ENCODE assay signal across 8 mouse cellular contexts in the genomic region with DNA sequence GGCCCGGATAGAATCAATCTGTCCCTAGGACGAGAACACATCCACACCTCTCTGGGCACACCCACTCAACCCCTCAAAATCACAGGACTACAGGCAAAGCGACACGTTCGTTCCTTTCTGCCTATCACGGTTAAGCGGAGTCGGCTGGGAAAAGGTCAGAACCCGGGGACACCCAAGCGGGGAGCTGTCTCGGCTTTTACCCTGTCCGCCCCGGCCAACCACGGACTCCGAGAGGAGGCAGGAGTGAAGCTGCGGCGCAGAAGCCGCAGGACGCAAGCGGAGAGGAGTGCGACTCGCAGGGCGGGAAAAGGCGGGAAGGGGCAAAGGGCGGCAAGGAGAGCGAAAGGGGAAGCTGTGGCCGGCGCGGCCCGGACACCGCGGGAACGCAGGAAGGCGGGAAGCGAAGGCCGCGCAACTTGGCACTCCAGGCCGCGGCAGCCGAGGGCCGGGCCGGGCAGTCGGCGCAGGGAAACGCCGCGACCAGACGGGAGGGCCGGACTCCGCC. TPM values are rescaled to one million over a fixed set of nuclear protein-coding genes. Genes with fewer than 3 reads are reported as not detected.
DNase-seq lines count a peak whose midpoint lies in the region; ATAC-seq and TF ChIP-seq lines count a peak whose summit lies in the region.

No protein-coding gene starts in this region.

- DNase-seq in gastrocnemius, postnatal 4 days (ENCODE audit: low spot score in 2 of 2), result peak; percentile 29 to 66
- DNase-seq in gastrocnemius, postnatal 10 days, result no peak
- peak; percentile 41 for DNase-seq in CH12.LX (ENCODE audit: extremely low read depth)
- peak; percentile 31 for DNase-seq in embryonic facial prominence, embryonic 11.5 days (ENCODE audit: low spot score)
- DNase-seq in lung, postnatal 0 days (ENCODE audit: low spot score), result peak; percentile 68
- DNase-seq in ovary, adult 18-20 months (ENCODE audit: low spot score), result no peak

- no peaks in the 10 kb centered on the region for H3K27me3 ChIP-seq in CH12.LX (replicated peaks)
- H3K27me3 ChIP-seq in embryonic facial prominence, embryonic 11.5 days (ENCODE audit: control insufficient read depth, insufficient read depth, low read length), result no peaks in the 10 kb centered on the region
- H3K27me3 ChIP-seq in hindbrain, embryonic 16.5 days (replicated peaks; ENCODE audit: control insufficient read depth, insufficient read depth, low read length), result no peaks in the 10 kb centered on the region
- no peaks in the 10 kb centered on the region for H3K27me3 ChIP-seq in lung, postnatal 0 days (replicated peaks; ENCODE audit: insufficient read depth, low read length)
- H3K27me3 ChIP-seq in small intestine, adult 2 months (ENCODE audit: control insufficient read depth, insufficient read depth, low read length), result no peaks in the 10 kb centered on the region

- WGBS in embryonic facial prominence, embryonic 11.5 days, result 0% methylated on average over 25 of the region's 50 CpGs
- WGBS in hindbrain, embryonic 16.5 days, result under 1% methylated on average over 49 of the region's 50 CpGs
- under 1% methylated on average over 33 of the region's 50 CpGs for WGBS in lung, postnatal 0 days
- WGBS in small intestine, adult 2 months, result under 1% methylated on average over 50 of the region's 50 CpGs

- H3K9ac ChIP-seq in CH12.LX (ENCODE audit: insufficient read depth, low read depth), result peak overlapping the region; percentile 83
- H3K9ac ChIP-seq in embryonic facial prominence, embryonic 11.5 days (replicated peaks; ENCODE audit: low read length), result peak overlapping the region; percentile 81
- H3K9ac ChIP-seq in hindbrain, embryonic 16.5 days (ENCODE audit: low read depth, low read length), result peak overlapping the region; percentile 87
- peak overlapping the region; percentile 95 for H3K9ac ChIP-seq in lung, postnatal 0 days (replicated peaks; ENCODE audit: low read depth)

- peaks cover 35% of the 10 kb centered on the region for H3K79me2 ChIP-seq in CH12.LX (replicated peaks; ENCODE audit: control insufficient read depth, extremely low read depth, insufficient read depth, poor library complexity, severe bottlenecking)

- peak overlapping the region; percentile 86 to 97 (median 95) for H3K4me3 ChIP-seq in CH12.LX (replicated peaks in 1 of 3; ENCODE audit: low read depth in 2 of 3, low read length in 2 of 3, poor library complexity in 1 of 3)
- peak overlapping the region; percentile 89 for H3K4me3 ChIP-seq in embryonic facial prominence, embryonic 11.5 days (ENCODE audit: low read depth, low read length)
- H3K4me3 ChIP-seq in hindbrain, embryonic 16.5 days (ENCODE audit: low read length), result peak overlapping the region; percentile 99
- peak overlapping the region; percentile 91 for H3K4me3 ChIP-seq in lung, postnatal 0 days (ENCODE audit: low read depth, low read length)
- peak overlapping the region; percentile 89 for H3K4me3 ChIP-seq in small intestine, adult 2 months (ENCODE audit: low read depth, low read length)

- dilution Hi-C loops in CH12.LX (cut with MboI; ENCODE audit: extremely low pct_ligation_motif_present, extremely low pct_unique_long_range_greater_than_20kb, low sequenced_read_pairs), result no loop called here

- no peak for TF ChIP-seq EP300 in CH12.LX (IDR thresholded peaks at IDR 0.05; ENCODE audit: low read length)
- no peak for TF ChIP-seq EP300 in lung, postnatal 0 days (IDR thresholded peaks at IDR 0.05)

- no peaks in the 10 kb centered on the region for H3K9me3 ChIP-seq in CH12.LX (replicated peaks; ENCODE audit: low read length)
- no peaks in the 10 kb centered on the region for H3K9me3 ChIP-seq in embryonic facial prominence, embryonic 11.5 days (replicated peaks; ENCODE audit: control insufficient read depth, low read length)
- H3K9me3 ChIP-seq in hindbrain, embryonic 16.5 days (ENCODE audit: control insufficient read depth, low read length), result no peaks in the 10 kb centered on the region
- H3K9me3 ChIP-seq in lung, postnatal 0 days (ENCODE audit: low read length), result no peaks in the 10 kb centered on the region

- peak; percentile 55 for ATAC-seq in embryonic facial prominence, embryonic 11.5 days (replicated peaks; ENCODE audit: insufficient number of reproducible peaks, low FRiP score, low TSS enrichment, low read depth)
- ATAC-seq in hindbrain, embryonic 16.5 days, result peak; percentile 60; the same call in 1 of the 2 replicates
- peak; percentile 50 for ATAC-seq in lung, postnatal 0 days

- peak overlapping the region; percentile 92; the same call in 1 of the 2 replicates for H3K4me2 ChIP-seq in CH12.LX (ENCODE audit: insufficient read depth, low read depth, poor library complexity, severe bottlenecking)
- peak overlapping the region; percentile 77 for H3K4me2 ChIP-seq in embryonic facial prominence, embryonic 11.5 days (ENCODE audit: low read depth, low read length)
- peak overlapping the region; percentile 79 for H3K4me2 ChIP-seq in hindbrain, embryonic 16.5 days (ENCODE audit: low read length)
- H3K4me2 ChIP-seq in lung, postnatal 0 days (replicated peaks; ENCODE audit: low read depth, low read length), result peak overlapping the region; percentile 69

- TF ChIP-seq POLR2A in CH12.LX (IDR thresholded peaks at IDR 0.05; ENCODE audit: low read depth, low read length), result no peak; the same call in 1 of the 2 replicates
- TF ChIP-seq POLR2A in small intestine, adult 2 months (IDR thresholded peaks at IDR 0.05; ENCODE audit: low read depth, low read length), result no peak; the same call in 1 of the 2 replicates

- peaks cover 10 to 32% of the 10 kb centered on the region in 2 experiments for H3K36me3 ChIP-seq in CH12.LX (replicated peaks in 1 of 2; ENCODE audit: control insufficient read depth in 1 of 2, insufficient read depth in 1 of 2, low read length in 1 of 2)
- no peaks in the 10 kb centered on the region for H3K36me3 ChIP-seq in embryonic facial prominence, embryonic 11.5 days (replicated peaks; ENCODE audit: control insufficient read depth, insufficient read depth, low read depth, low read length)
- H3K36me3 ChIP-seq in hindbrain, embryonic 16.5 days (ENCODE audit: control insufficient read depth, insufficient read depth, low read length), result no peaks in the 10 kb centered on the region
- H3K36me3 ChIP-seq in lung, postnatal 0 days (ENCODE audit: insufficient read depth, low read length), result no peaks in the 10 kb centered on the region
- H3K36me3 ChIP-seq in small intestine, adult 2 months (ENCODE audit: control insufficient read depth, insufficient read depth, low read length), result peaks cover 11% of the 10 kb centered on the region

- TF ChIP-seq RAD21 in CH12.LX (IDR thresholded peaks at IDR 0.05; ENCODE audit: low read depth, low read length), result no peak

- H3K4me1 ChIP-seq in CH12.LX (ENCODE audit: control insufficient read depth in 1 of 2, insufficient read depth in 2 of 2), result peaks cover 9 to 28% of the 10 kb centered on the region in 2 experiments
- no peaks in the 10 kb centered on the region; the same call in 1 of the 2 replicates for H3K4me1 ChIP-seq in embryonic facial prominence, embryonic 11.5 days (ENCODE audit: control insufficient read depth, insufficient read depth, low read length)
- peaks cover 24% of the 10 kb centered on the region for H3K4me1 ChIP-seq in hindbrain, embryonic 16.5 days (ENCODE audit: control insufficient read depth, insufficient read depth, low read depth, low read length)
- H3K4me1 ChIP-seq in lung, postnatal 0 days (ENCODE audit: insufficient read depth, low read depth, low read length), result peaks cover 4% of the 10 kb centered on the region; the same call in 1 of the 2 replicates
- H3K4me1 ChIP-seq in small intestine, adult 2 months (ENCODE audit: control insufficient read depth, insufficient read depth, insufficient read length, low read length), result peaks cover 28% of the 10 kb centered on the region

- in situ Hi-C loops in CH12.LX (cut with MboI; ENCODE audit: low pct_ligation_motif_present, low pct_unique_long_range_greater_than_20kb, low sequenced_read_pairs), result loop anchor here (10.0 kb wide), 1 partner anchor 324 kb away; no protein-coding TSS in a partner anchor

- H3K27ac ChIP-seq in CH12.LX (ENCODE audit: insufficient read depth, low read depth), result peak overlapping the region; percentile 38
- peak overlapping the region; percentile 53 for H3K27ac ChIP-seq in embryonic facial prominence, embryonic 11.5 days (replicated peaks; ENCODE audit: low read depth, low read length)
- peak overlapping the region; percentile 59 for H3K27ac ChIP-seq in hindbrain, embryonic 16.5 days (ENCODE audit: low read depth, low read length)
- H3K27ac ChIP-seq in lung, postnatal 0 days (ENCODE audit: low read length), result peak overlapping the region; percentile 94
- H3K27ac ChIP-seq in small intestine, adult 2 months (ENCODE audit: insufficient read depth, low read depth, low read length), result peak overlapping the region; percentile 89

- no peak for TF ChIP-seq CTCF in CH12.LX (conservative IDR thresholded peaks at IDR 0.05 in 1 of 2, IDR thresholded peaks at IDR 0.05 in 1 of 2; ENCODE audit: low read depth in 2 of 2, low read length in 2 of 2)
- no peak for TF ChIP-seq CTCF in lung, postnatal 0 days (IDR thresholded peaks at IDR 0.05)
- TF ChIP-seq CTCF in small intestine, adult 2 months (IDR thresholded peaks at IDR 0.05; ENCODE audit: extremely low read depth, insufficient read length, insufficient replicate concordance, low read depth, low read length), result no peak

RNA-seq across cellular contexts. Expression of gene Oser1, which starts 5.6 kb away (rescaled TPM):
- total RNA-seq in gastrocnemius, postnatal 4 days (2021), result 10 to 100 TPM; 31.3 to 33.8 TPM
- 10 to 100 TPM; 23.6 to 26.5 TPM for total RNA-seq in gastrocnemius, postnatal 10 days (2021)
- total RNA-seq in CH12.LX (2012; rRNA removed) (29.0 and 31.3 TPM in 2 replicates), CH12.LX (2014; rRNA removed) (44.9 and 54.7 TPM in 2 replicates)
- polyA plus RNA-seq in CH12.LX (2012; ENCODE audit: insufficient read length, low read depth), result 38.1 and 45.0 TPM in 2 replicates
- 105 and 106 TPM in 2 replicates for polyA plus RNA-seq in embryonic facial prominence, embryonic 11.5 days (2014; fragmentation: Nextera tagmentation; extraction: Ambion mirVana)
- polyA plus RNA-seq in hindbrain, embryonic 16.5 days (2015; fragmentation: Nextera tagmentation; extraction: Ambion mirVana), result 70.6 and 72.2 TPM in 2 replicates
- polyA plus RNA-seq in lung, postnatal 0 days (2015; fragmentation: Nextera tagmentation; extraction: Ambion mirVana), result 73.8 and 74.6 TPM in 2 replicates
- polyA plus RNA-seq in small intestine, adult 2 months (2012; rRNA removed), result 5.0 and 12.2 TPM in 2 replicates

RNA-seq across cellular contexts. Expression of gene Gdap1l1, which starts 19.4 kb away (rescaled TPM):
- not detected for total RNA-seq in gastrocnemius, postnatal 4 days (2021)
- under 1 TPM; 0.14 to 0.34 TPM for total RNA-seq in gastrocnemius, postnatal 10 days (2021)
- total RNA-seq in CH12.LX (2012; rRNA removed), result not detected in 2 replicates
- total RNA-seq in CH12.LX (2014; rRNA removed), result not detected in 2 replicates
- not detected in 2 replicates for polyA plus RNA-seq in CH12.LX (2012; ENCODE audit: insufficient read length, low read depth)
- polyA plus RNA-seq in embryonic facial prominence, embryonic 11.5 days (2014; fragmentation: Nextera tagmentation; extraction: Ambion mirVana), result 10.9 and 13.6 TPM in 2 replicates
- polyA plus RNA-seq in hindbrain, embryonic 16.5 days (2015; fragmentation: Nextera tagmentation; extraction: Ambion mirVana), result 139 and 147 TPM in 2 replicates
- 0.37 and 0.43 TPM in 2 replicates for polyA plus RNA-seq in lung, postnatal 0 days (2015; fragmentation: Nextera tagmentation; extraction: Ambion mirVana)
- polyA plus RNA-seq in small intestine, adult 2 months (2012; rRNA removed), result 0.85 and 1.6 TPM in 2 replicates

RNA-seq across cellular contexts. Expression of gene Jph2, which starts 21.1 kb away (rescaled TPM):
- total RNA-seq in gastrocnemius, postnatal 4 days (2021), result 100 to 1,000 TPM; 166 to 199 TPM
- 100 to 1,000 TPM; 350 to 362 TPM for total RNA-seq in gastrocnemius, postnatal 10 days (2021)
- not detected in 2 replicates for total RNA-seq in CH12.LX (2012; rRNA removed)
- not detected in 2 replicates for total RNA-seq in CH12.LX (2014; rRNA removed)
- not detected in 2 replicates for polyA plus RNA-seq in CH12.LX (2012; ENCODE audit: insufficient read length, low read depth)
- 0.42 and 0.54 TPM in 2 replicates for polyA plus RNA-seq in embryonic facial prominence, embryonic 11.5 days (2014; fragmentation: Nextera tagmentation; extraction: Ambion mirVana)
- polyA plus RNA-seq in hindbrain, embryonic 16.5 days (2015; fragmentation: Nextera tagmentation; extraction: Ambion mirVana), result 1.0 TPM in 2 replicates
- 4.0 and 6.0 TPM in 2 replicates for polyA plus RNA-seq in lung, postnatal 0 days (2015; fragmentation: Nextera tagmentation; extraction: Ambion mirVana)
- 20.6 and 28.7 TPM in 2 replicates for polyA plus RNA-seq in small intestine, adult 2 months (2012; rRNA removed)

RNA-seq across cellular contexts. Expression of gene Fitm2, which starts 53.5 kb away (rescaled TPM):
- total RNA-seq in gastrocnemius, postnatal 4 days (2021), result 10 to 100 TPM; 19.6 to 21.6 TPM
- total RNA-seq in gastrocnemius, postnatal 10 days (2021), result 10 to 100 TPM; 32.0 to 35.5 TPM
- total RNA-seq in CH12.LX (2012; rRNA removed) (5.5 and 6.0 TPM in 2 replicates), CH12.LX (2014; rRNA removed) (4.9 and 5.0 TPM in 2 replicates)
- polyA plus RNA-seq in CH12.LX (2012; ENCODE audit: insufficient read length, low read depth), result 3.5 and 3.9 TPM in 2 replicates
- 9.0 and 9.7 TPM in 2 replicates for polyA plus RNA-seq in embryonic facial prominence, embryonic 11.5 days (2014; fragmentation: Nextera tagmentation; extraction: Ambion mirVana)
- polyA plus RNA-seq in hindbrain, embryonic 16.5 days (2015; fragmentation: Nextera tagmentation; extraction: Ambion mirVana), result 18.0 and 18.2 TPM in 2 replicates
- polyA plus RNA-seq in lung, postnatal 0 days (2015; fragmentation: Nextera tagmentation; extraction: Ambion mirVana), result 18.6 and 22.5 TPM in 2 replicates
- polyA plus RNA-seq in small intestine, adult 2 months (2012; rRNA removed), result 4.4 and 7.0 TPM in 2 replicates

Comparison
In these comparisons a context has a peak if more than half of its experiments do, and no peak if none do; other contexts are left out.
1. DNase-seq: peak in gastrocnemius, postnatal 4 days (2 of 2), CH12.LX (single experiment), embryonic facial prominence, embryonic 11.5 days (single experiment) and lung, postnatal 0 days (single experiment); none in gastrocnemius, postnatal 10 days (single experiment) and ovary, adult 18-20 months (single experiment).
2. H3K27ac ChIP-seq: peak in every context shown above with its lines; median percentile 94 in lung, postnatal 0 days; 89 in small intestine, adult 2 months; 59 in hindbrain, embryonic 16.5 days; 53 in embryonic facial prominence, embryonic 11.5 days; 38 in CH12.LX.
3. Peak in every context shown above with its lines, with median percentiles within 50 percentile points of each other: H3K4me2 ChIP-seq, H3K4me3 ChIP-seq, H3K9ac ChIP-seq and ATAC-seq.